Comparison of ENCODE assay signal across 17 mouse cellular contexts in genomic region chr14:32134293-32134692, GRCm38 (mm10). TPM values are rescaled to one million over a fixed set of nuclear protein-coding genes. Genes with fewer than 3 reads are reported as not detected.
DNase-seq lines count a peak whose midpoint lies in the region; ATAC-seq and TF ChIP-seq lines count a peak whose summit lies in the region.
"Had no signal": no experiment of that assay in that cellular context is flagged by ENCODE, and none has a peak within 500 bp of the region (broad histone marks: within the 10 kb centered on the region; RNA-seq: fewer than 3 reads in every experiment).

No protein-coding gene starts in this region.

- H3K9me3 ChIP-seq in heart, embryonic 14.5 days (ENCODE audit: control insufficient read depth, low read length) = no peaks in the 10 kb centered on the region
- no peaks in the 10 kb centered on the region for H3K9me3 ChIP-seq in liver, postnatal 0 days (ENCODE audit: low read length)
- H3K9me3 ChIP-seq: lung, embryonic 15.5 days; neural tube, embryonic 13.5 days had no signal

- peak overlapping the region; percentile 37 to 41; a peak in 3 of 4 replicates for H3K27ac ChIP-seq in heart, embryonic 14.5 days (replicated peaks in 1 of 2; ENCODE audit: control insufficient read depth in 1 of 2, insufficient read depth in 1 of 2, low read depth in 2 of 2, low read length in 2 of 2)
- H3K27ac ChIP-seq in liver, postnatal 0 days (ENCODE audit: low read depth) = peak overlapping the region; percentile 52; the same call in 1 of the 2 replicates
- H3K27ac ChIP-seq: lung, embryonic 15.5 days; neural tube, embryonic 13.5 days had no signal

- WGBS in heart, embryonic 14.5 days = 7% methylated on average over 2 of the region's 2 CpGs
- 27% methylated on average over 2 of the region's 2 CpGs for WGBS in liver, postnatal 0 days (ENCODE audit: insufficient replicate concordance)

- intact Hi-C loops in heart, postnatal 25 days (cut with DNase I) = no loop called here

- 0 out of 4 replicates have a peak overlapping the region, but pooled peaks of 1 of the 2 experiments have one; percentile 6 for H3K4me3 ChIP-seq in heart, embryonic 14.5 days (ENCODE audit: control insufficient read depth in 1 of 2, insufficient read depth in 1 of 2, low read depth in 1 of 2, low read length in 2 of 2)
- no peak overlapping the region for H3K4me3 ChIP-seq in liver, postnatal 0 days (ENCODE audit: low read depth, low read length)
- H3K4me3 ChIP-seq: lung, embryonic 15.5 days; neural tube, embryonic 13.5 days had no signal

- H3K27me3 ChIP-seq in heart, embryonic 14.5 days (ENCODE audit: control insufficient read depth, insufficient read depth, low read length) = no peaks in the 10 kb centered on the region
- H3K27me3 ChIP-seq in liver, postnatal 0 days (ENCODE audit: insufficient read depth, low read length) = no peaks in the 10 kb centered on the region
- H3K27me3 ChIP-seq: lung, embryonic 15.5 days; neural tube, embryonic 13.5 days had no signal

- H3K4me1 ChIP-seq in heart, embryonic 14.5 days (ENCODE audit: control insufficient read depth in 2 of 2, insufficient read depth in 2 of 2, low read length in 2 of 2) = peaks cover 10 to 18% of the 10 kb centered on the region in 2 experiments
- H3K4me1 ChIP-seq in liver, postnatal 0 days (ENCODE audit: insufficient read depth) = peaks cover 30% of the 10 kb centered on the region
- H3K4me1 ChIP-seq: lung, embryonic 15.5 days; neural tube, embryonic 13.5 days had no signal

- TF ChIP-seq EP300 in liver, postnatal 0 days (IDR thresholded peaks at IDR 0.05; ENCODE audit: low read depth) = peak; percentile 80

- no peaks in the 10 kb centered on the region for H3K36me3 ChIP-seq in heart, embryonic 14.5 days (ENCODE audit: control insufficient read depth, insufficient read depth, low read length)
- no peaks in the 10 kb centered on the region for H3K36me3 ChIP-seq in liver, postnatal 0 days (replicated peaks; ENCODE audit: insufficient read depth, low read length)
- H3K36me3 ChIP-seq: lung, embryonic 15.5 days; neural tube, embryonic 13.5 days had no signal

- H3K4me2 ChIP-seq in heart, embryonic 14.5 days (ENCODE audit: low read length) = peak overlapping the region; percentile 46
- peak overlapping the region; percentile 28 for H3K4me2 ChIP-seq in liver, postnatal 0 days (ENCODE audit: low read depth, low read length)
- H3K4me2 ChIP-seq: lung, embryonic 15.5 days; neural tube, embryonic 13.5 days had no signal

- H3K9ac ChIP-seq in heart, embryonic 14.5 days (ENCODE audit: low read length) = no peak overlapping the region
- H3K9ac ChIP-seq in liver, postnatal 0 days (replicated peaks) = no peak overlapping the region
- H3K9ac ChIP-seq: lung, embryonic 15.5 days; neural tube, embryonic 13.5 days had no signal

- DNase-seq in heart, adult 18-20 months = peak; percentile 15 to 25
- no peak for DNase-seq in heart, postnatal 25 days (ENCODE audit: low spot score)
- DNase-seq in c-Kit-positive CD71-positive TER-119-positive erythroid progenitor cells, embryonic 14.5 days (ENCODE audit: low spot score) = peak; percentile 53
- no peak for DNase-seq in liver, postnatal 0 days
- no peak for DNase-seq in gastrocnemius, postnatal 10 days
- no peak for DNase-seq in adrenal gland, adult 18-20 months (ENCODE audit: low spot score in 2 of 2)
- no peak for DNase-seq in ovary, postnatal 10 days (ENCODE audit: low spot score)
- DNase-seq: cerebellum, adult 2 months; kidney, postnatal 36 days; midbrain, embryonic 14.5 days; thymus, postnatal 36 days had no signal

- ATAC-seq in heart, embryonic 14.5 days (ENCODE audit: insufficient number of reproducible peaks, insufficient read depth, low FRiP score, low read depth) = no peak
- peak; percentile 59 for ATAC-seq in liver, postnatal 0 days

- TF ChIP-seq CTCF in liver, postnatal 0 days (IDR thresholded peaks at IDR 0.05; ENCODE audit: low read depth) = no peak

RNA-seq across cellular contexts. Expression of gene Msmb, which starts 7.5 kb away (rescaled TPM):
- total RNA-seq in heart, adult 18-20 months (2021) = not detected
- not detected for total RNA-seq in heart, postnatal 25 days (2021)
- polyA plus RNA-seq in heart, embryonic 14.5 days (2014; fragmentation: Nextera tagmentation; extraction: Ambion mirVana) = 0.55 TPM in 1 of 2 replicates, not detected in the other
- 0.22 and 0.44 TPM in 2 replicates for polyA plus RNA-seq in liver, postnatal 0 days (2015; fragmentation: Nextera tagmentation; extraction: Ambion mirVana)
- not detected for total RNA-seq in gastrocnemius, postnatal 10 days (2021)
- not detected for total RNA-seq in adrenal gland, adult 18-20 months (2021)
- total RNA-seq: adrenal gland, postnatal 4 days; heart, postnatal 14 days; left cerebral cortex, postnatal 10 days had no signal
- polyA plus RNA-seq: cerebellum, adult 2 months; lung, embryonic 15.5 days; midbrain, embryonic 14.5 days; neural tube, embryonic 13.5 days had no signal

RNA-seq across cellular contexts. Expression of gene Ncoa4, which starts 25.4 kb away (rescaled TPM):
- total RNA-seq in heart, adult 18-20 months (2021) = 100 to 1,000 TPM; 146 to 149 TPM
- 100 to 1,000 TPM; 126 TPM for total RNA-seq in heart, postnatal 25 days (2021)
- polyA plus RNA-seq in heart, embryonic 14.5 days (2014; fragmentation: Nextera tagmentation; extraction: Ambion mirVana) = 124 and 147 TPM in 2 replicates
- 126 and 141 TPM in 2 replicates for polyA plus RNA-seq in liver, postnatal 0 days (2015; fragmentation: Nextera tagmentation; extraction: Ambion mirVana)
- 10 to 100 TPM; 44.8 to 56.8 TPM for total RNA-seq in gastrocnemius, postnatal 10 days (2021)
- 100 to 1,000 TPM; 219 to 247 TPM for total RNA-seq in adrenal gland, adult 18-20 months (2021)

RNA-seq across cellular contexts. Expression of gene Dph3, which starts 48.8 kb away (rescaled TPM):
- 10 to 100 TPM; 89.0 to 90.5 TPM for total RNA-seq in heart, adult 18-20 months (2021)
- total RNA-seq in heart, postnatal 25 days (2021) = 10 to 100 TPM; 88.8 to 91.0 TPM
- 93.4 and 96.0 TPM in 2 replicates for polyA plus RNA-seq in heart, embryonic 14.5 days (2014; fragmentation: Nextera tagmentation; extraction: Ambion mirVana)
- 55.9 and 58.1 TPM in 2 replicates for polyA plus RNA-seq in liver, postnatal 0 days (2015; fragmentation: Nextera tagmentation; extraction: Ambion mirVana)
- total RNA-seq in gastrocnemius, postnatal 10 days (2021) = 10 to 100 TPM; 68.3 to 74.9 TPM
- 10 to 100 TPM; 56.0 to 61.3 TPM for total RNA-seq in adrenal gland, adult 18-20 months (2021)

RNA-seq across cellular contexts. Expression of gene Oxnad1, which starts 49.1 kb away (rescaled TPM):
- 10 to 100 TPM; 53.0 to 54.7 TPM for total RNA-seq in heart, adult 18-20 months (2021)
- total RNA-seq in heart, postnatal 25 days (2021) = 10 to 100 TPM; 50.4 to 56.2 TPM
- 25.8 and 29.9 TPM in 2 replicates for polyA plus RNA-seq in heart, embryonic 14.5 days (2014; fragmentation: Nextera tagmentation; extraction: Ambion mirVana)
- 13.5 and 14.3 TPM in 2 replicates for polyA plus RNA-seq in liver, postnatal 0 days (2015; fragmentation: Nextera tagmentation; extraction: Ambion mirVana)
- total RNA-seq in gastrocnemius, postnatal 10 days (2021) = 10 to 100 TPM; 18.7 to 19.9 TPM
- 10 to 100 TPM; 32.5 to 45.4 TPM for total RNA-seq in adrenal gland, adult 18-20 months (2021)

Comparison
In these comparisons a context has a peak if more than half of its experiments do, and no peak if none do; other contexts are left out.
1. DNase-seq: peak in heart, adult 18-20 months (2 of 2) and c-Kit-positive CD71-positive TER-119-positive erythroid progenitor cells, embryonic 14.5 days (single experiment); none in heart, postnatal 25 days (single experiment), liver, postnatal 0 days (single experiment), gastrocnemius, postnatal 10 days (single experiment), adrenal gland, adult 18-20 months (0 of 2) and ovary, postnatal 10 days (single experiment).